Mouse (Mus musculus) liver, embryonic 14.5 days (tissue): Measurements from ENCODE around the gene Arhgef1.

Source experiments
- CTCF ChIP-seq: IDR thresholded peaks from 2 replicates; pipeline ENCODE4 v1.5.1; 2016; ENCODE audit warnings: antibody characterized with exemption, low read depth, control low read depth
- EP300 ChIP-seq: IDR thresholded peaks from 2 replicates; pipeline ENCODE4 v1.6.1; 2016; ENCODE audit warnings: antibody characterized with exemption, low read depth

- no peak for TF ChIP-seq EP300
- TF ChIP-seq CTCF: no peak
Measured at GRCm38 (mm10) chr7:24907211-24907748, 4.6 kb downstream of the Arhgef1 start.
